In genomic region chr9:65605471-65606136, GRCm38 (mm10) we compare ENCODE assay signal across 8 mouse cellular contexts. TPM values are rescaled to one million over a fixed set of nuclear protein-coding genes. Genes with fewer than 3 reads are reported as not detected.
DNase-seq lines count a peak whose midpoint lies in the region; ATAC-seq lines count a peak whose summit lies in the region.

No protein-coding gene starts in this region.

- H3K4me2 ChIP-seq in limb, embryonic 11.5 days (ENCODE audit: low read depth, severe bottlenecking): no peak overlapping the region
- H3K4me2 ChIP-seq in midbrain, embryonic 12.5 days (replicated peaks): peak overlapping the region; percentile 44
- peak overlapping the region; percentile 34; the same call in 1 of the 2 replicates for H3K4me2 ChIP-seq in stomach, embryonic 16.5 days (ENCODE audit: low read depth, low read length)

- DNase-seq in urinary bladder, postnatal 14 days (ENCODE audit: low spot score): peak; percentile 71
- DNase-seq in urinary bladder, postnatal 10 days (ENCODE audit: low spot score): no peak
- DNase-seq in gastrocnemius, postnatal 10 days: peak; percentile 48
- peak; percentile 84 for DNase-seq in induced T-regulatory cell, adult 2 months (ENCODE audit: low read depth)
- peak; percentile 92 for DNase-seq in limb, embryonic 11.5 days (ENCODE audit: low spot score)

- no peaks in the 10 kb centered on the region for H3K9me3 ChIP-seq in limb, embryonic 11.5 days (ENCODE audit: control insufficient read depth, low read length)
- H3K9me3 ChIP-seq in midbrain, embryonic 12.5 days: no peaks in the 10 kb centered on the region
- H3K9me3 ChIP-seq in stomach, embryonic 16.5 days (replicated peaks; ENCODE audit: control insufficient read depth, low read length): no peaks in the 10 kb centered on the region

- peaks cover 3% of the 10 kb centered on the region; the same call in 1 of the 2 replicates for H3K4me1 ChIP-seq in limb, embryonic 11.5 days (ENCODE audit: control insufficient read depth, insufficient read depth, low read length)
- H3K4me1 ChIP-seq in midbrain, embryonic 12.5 days: peaks cover 3% of the 10 kb centered on the region; the same call in 1 of the 2 replicates
- H3K4me1 ChIP-seq in stomach, embryonic 16.5 days (ENCODE audit: control insufficient read depth, insufficient read depth, low read length): no peaks in the 10 kb centered on the region

- H3K9ac ChIP-seq in limb, embryonic 11.5 days (ENCODE audit: low read length): 0 out of 2 replicates have a peak overlapping the region, but pooled peaks have one; percentile 1
- H3K9ac ChIP-seq in midbrain, embryonic 12.5 days (replicated peaks): no peak overlapping the region
- no peak overlapping the region for H3K9ac ChIP-seq in stomach, embryonic 16.5 days (ENCODE audit: low read length)

- no peak overlapping the region for H3K27ac ChIP-seq in limb, embryonic 11.5 days (replicated peaks; ENCODE audit: low read depth, low read length)
- H3K27ac ChIP-seq in midbrain, embryonic 12.5 days (replicated peaks): no peak overlapping the region
- H3K27ac ChIP-seq in stomach, embryonic 16.5 days (ENCODE audit: low read length): peak overlapping the region; percentile 73

- peak; percentile 92 for ATAC-seq in common myeloid progenitor, adult 5-6 weeks (replicated peaks; ENCODE audit: low read depth, poor library complexity, severe bottlenecking)
- peak; percentile 83 for ATAC-seq in limb, embryonic 11.5 days (ENCODE audit: insufficient number of reproducible peaks, low FRiP score, low TSS enrichment, low read depth)
- ATAC-seq in midbrain, embryonic 12.5 days (ENCODE audit: low FRiP score, low read depth): peak; percentile 72; the same call in 1 of the 2 replicates
- peak; percentile 81 for ATAC-seq in stomach, embryonic 16.5 days (ENCODE audit: insufficient read depth, low FRiP score)

- no peaks in the 10 kb centered on the region for H3K27me3 ChIP-seq in limb, embryonic 11.5 days (ENCODE audit: control insufficient read depth, insufficient read depth, low read length)
- peaks cover 15% of the 10 kb centered on the region for H3K27me3 ChIP-seq in midbrain, embryonic 12.5 days
- H3K27me3 ChIP-seq in stomach, embryonic 16.5 days (ENCODE audit: control insufficient read depth, insufficient read depth, low read length): no peaks in the 10 kb centered on the region

- H3K36me3 ChIP-seq in limb, embryonic 11.5 days (ENCODE audit: control insufficient read depth, insufficient read depth, low read length): no peaks in the 10 kb centered on the region
- no peaks in the 10 kb centered on the region for H3K36me3 ChIP-seq in midbrain, embryonic 12.5 days
- no peaks in the 10 kb centered on the region for H3K36me3 ChIP-seq in stomach, embryonic 16.5 days (ENCODE audit: control insufficient read depth, insufficient read depth, low read length)

- no peak overlapping the region for H3K4me3 ChIP-seq in limb, embryonic 11.5 days (ENCODE audit: low read depth, low read length)
- H3K4me3 ChIP-seq in midbrain, embryonic 12.5 days: peak overlapping the region; percentile 20
- H3K4me3 ChIP-seq in stomach, embryonic 16.5 days (replicated peaks; ENCODE audit: low read length): no peak overlapping the region

- 10% methylated on average over 9 of the region's 9 CpGs for WGBS in limb, embryonic 11.5 days
- 5% methylated on average over 9 of the region's 9 CpGs for WGBS in midbrain, embryonic 12.5 days
- 9% methylated on average over 9 of the region's 9 CpGs for WGBS in stomach, embryonic 16.5 days

RNA-seq across cellular contexts. Expression of gene Pif1, which starts 18.6 kb away (rescaled TPM):
- total RNA-seq in common myeloid progenitor, adult 5-6 weeks (2017): 12.9 and 29.1 TPM in 2 replicates
- 1 to 10 TPM in 1 of 2 experiments, under 1 TPM in 1; 0.92 to 1.4 TPM for total RNA-seq in gastrocnemius, postnatal 10 days (2021)
- polyA plus RNA-seq in limb, embryonic 11.5 days (2014; fragmentation: Nextera tagmentation; extraction: Ambion mirVana): 13.3 and 15.0 TPM in 2 replicates
- 22.3 and 24.0 TPM in 2 replicates for polyA plus RNA-seq in midbrain, embryonic 12.5 days (2016; fragmentation: Nextera tagmentation; extraction: Ambion mirVana)
- polyA plus RNA-seq in stomach, embryonic 16.5 days (2015; fragmentation: Nextera tagmentation; extraction: Ambion mirVana): 12.2 and 12.7 TPM in 2 replicates

RNA-seq across cellular contexts. Expression of gene Rbpms2, which starts 23.8 kb away (rescaled TPM):
- 2.0 and 3.1 TPM in 2 replicates for total RNA-seq in common myeloid progenitor, adult 5-6 weeks (2017)
- total RNA-seq in gastrocnemius, postnatal 10 days (2021): 1 to 10 TPM; 2.4 to 4.0 TPM
- 29.7 and 31.5 TPM in 2 replicates for polyA plus RNA-seq in limb, embryonic 11.5 days (2014; fragmentation: Nextera tagmentation; extraction: Ambion mirVana)
- 11.5 and 12.8 TPM in 2 replicates for polyA plus RNA-seq in midbrain, embryonic 12.5 days (2016; fragmentation: Nextera tagmentation; extraction: Ambion mirVana)
- polyA plus RNA-seq in stomach, embryonic 16.5 days (2015; fragmentation: Nextera tagmentation; extraction: Ambion mirVana): 20.4 and 22.9 TPM in 2 replicates

RNA-seq across cellular contexts. Expression of gene Plekho2, which starts 25.8 kb away (rescaled TPM):
- total RNA-seq in common myeloid progenitor, adult 5-6 weeks (2017): 19.3 and 20.0 TPM in 2 replicates
- 10 to 100 TPM; 11.4 to 17.3 TPM for total RNA-seq in gastrocnemius, postnatal 10 days (2021)
- 12.2 and 12.5 TPM in 2 replicates for polyA plus RNA-seq in limb, embryonic 11.5 days (2014; fragmentation: Nextera tagmentation; extraction: Ambion mirVana)
- 10.0 and 10.6 TPM in 2 replicates for polyA plus RNA-seq in midbrain, embryonic 12.5 days (2016; fragmentation: Nextera tagmentation; extraction: Ambion mirVana)
- 21.4 and 23.0 TPM in 2 replicates for polyA plus RNA-seq in stomach, embryonic 16.5 days (2015; fragmentation: Nextera tagmentation; extraction: Ambion mirVana)
